Mouse (Mus musculus) cerebellum, adult 11-12 months (tissue): ENCODE results near the gene Kcnt1.

Source experiments
- DNase-seq: peaks from one replicate; pipeline ENCODE4 v3.0.0; 2022

The Kcnt1 gene

DNA sequence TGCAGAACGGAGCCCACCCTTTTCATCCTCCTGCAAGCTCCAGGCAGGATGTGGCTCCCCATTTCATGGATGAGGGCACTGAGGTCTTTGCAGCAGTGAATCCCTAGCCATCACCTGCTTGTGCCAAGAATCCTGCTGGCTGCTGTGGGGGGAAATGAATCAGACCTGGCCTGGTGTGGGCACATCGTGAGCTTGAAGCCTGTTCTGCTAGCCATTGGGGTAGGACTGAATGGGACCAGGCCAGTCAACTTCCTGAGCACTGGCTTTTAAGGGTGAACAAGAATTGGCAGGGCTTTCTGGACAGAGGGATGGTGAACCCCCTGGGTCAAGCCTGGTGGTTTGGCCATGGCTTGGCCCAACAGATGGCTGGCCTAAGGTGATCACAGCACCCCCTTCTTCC lies 15.0 kb downstream of the Kcnt1 start:
- peak; percentile 86 for DNase-seq

DNA sequence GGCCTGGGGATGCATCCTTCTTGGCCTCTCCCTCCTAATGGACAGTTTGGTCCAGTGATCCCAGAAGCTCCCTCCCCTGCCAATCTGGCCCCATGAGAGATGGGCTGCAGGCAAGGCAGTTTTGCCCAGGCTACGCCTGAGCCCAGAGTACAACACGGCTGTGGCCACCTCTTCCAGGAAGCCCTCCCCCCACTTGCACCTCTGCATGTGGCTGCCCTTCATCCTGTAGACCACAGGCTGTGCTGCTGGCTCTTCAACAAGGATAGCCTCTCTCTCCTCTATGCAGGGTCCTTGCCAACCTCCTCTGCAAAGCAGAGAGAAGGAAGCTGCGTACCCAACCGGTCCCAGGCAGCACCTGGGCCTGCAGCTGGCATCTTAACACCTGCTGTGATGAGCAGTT lies 15.5 kb downstream of the Kcnt1 start:
- DNase-seq = peak; percentile 73

DNA sequence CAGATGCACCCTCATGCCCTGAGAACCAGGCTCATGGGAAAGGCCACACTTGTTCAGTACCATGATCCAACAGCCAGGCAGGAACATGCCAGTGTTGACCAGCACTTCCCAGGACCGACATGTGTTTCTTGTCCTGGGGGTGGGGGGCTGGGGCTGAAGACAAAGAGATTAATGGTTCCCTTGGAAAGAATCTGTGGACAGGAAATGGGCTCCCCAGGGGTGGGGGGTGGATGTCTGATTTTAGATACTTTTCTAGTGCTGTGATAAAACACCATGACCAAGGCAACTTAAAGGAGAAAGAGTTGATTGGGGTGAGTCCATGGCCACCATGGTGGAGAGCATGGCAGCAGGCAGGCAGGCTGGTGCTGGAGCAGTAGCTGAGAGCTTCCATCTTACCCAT lies 18.7 kb downstream of the Kcnt1 start:
- DNase-seq = no peak

DNA sequence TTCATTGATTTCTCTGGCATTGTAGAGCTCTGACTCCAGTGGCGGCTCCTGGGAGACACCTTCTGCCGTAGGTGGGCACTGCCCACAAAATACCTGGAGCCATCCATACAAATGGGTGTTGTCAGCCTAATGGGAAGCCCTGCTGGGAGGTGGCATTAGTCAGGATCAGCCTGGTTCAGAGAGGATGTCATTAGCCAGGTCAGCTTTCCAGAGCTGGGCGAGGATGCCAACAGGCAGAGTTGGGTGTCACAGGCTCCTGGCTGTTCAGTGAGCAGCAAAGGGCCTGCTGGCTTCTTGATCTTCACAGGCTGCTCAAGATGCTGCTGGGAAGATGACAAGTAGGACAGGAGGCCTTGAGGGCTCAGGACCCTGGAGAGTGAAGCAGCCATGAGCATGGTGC lies 21.2 kb downstream of the Kcnt1 start:
- DNase-seq = no peak

DNA sequence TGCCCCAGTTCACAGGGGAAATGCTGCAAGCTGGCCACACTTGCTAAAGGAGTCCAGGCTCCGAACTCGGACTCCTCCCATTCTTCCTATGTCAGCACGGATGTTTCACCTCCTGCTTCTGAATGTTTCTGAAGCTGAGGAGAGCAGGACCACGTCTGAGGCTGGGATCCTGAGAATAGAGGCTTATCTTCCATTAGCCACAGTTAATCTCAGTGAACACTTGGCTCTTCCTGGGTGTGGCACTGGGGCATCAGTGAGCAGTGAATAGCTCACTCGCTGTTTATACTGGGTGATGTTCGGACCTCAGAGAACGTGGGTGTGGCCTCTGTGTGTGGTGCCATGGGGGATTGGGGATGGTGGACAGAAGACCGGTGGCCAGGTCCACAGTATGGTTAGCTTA lies 23.7 kb downstream of the Kcnt1 start:
- DNase-seq = no peak

DNA sequence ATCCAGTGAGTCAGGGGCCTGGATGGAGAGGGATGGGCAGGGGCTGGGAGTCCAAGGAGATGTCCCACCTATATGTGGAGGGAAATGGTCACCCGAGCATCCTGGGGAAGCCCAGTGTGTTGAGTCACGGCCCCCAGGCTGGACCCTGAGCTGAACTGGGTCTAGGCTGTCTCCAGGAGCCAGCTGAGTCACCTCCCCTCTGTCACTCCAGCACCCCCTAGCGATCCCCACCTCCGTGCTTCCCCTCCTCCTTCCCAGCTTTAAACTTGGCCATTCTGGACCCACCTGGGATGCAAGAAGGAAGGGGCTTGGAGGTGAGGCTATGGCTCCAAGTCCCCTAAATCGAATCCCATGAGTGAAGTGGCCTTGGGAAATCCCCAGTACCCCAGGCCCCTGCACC lies 24.6 kb downstream of the Kcnt1 start:
- DNase-seq = no peak

DNA sequence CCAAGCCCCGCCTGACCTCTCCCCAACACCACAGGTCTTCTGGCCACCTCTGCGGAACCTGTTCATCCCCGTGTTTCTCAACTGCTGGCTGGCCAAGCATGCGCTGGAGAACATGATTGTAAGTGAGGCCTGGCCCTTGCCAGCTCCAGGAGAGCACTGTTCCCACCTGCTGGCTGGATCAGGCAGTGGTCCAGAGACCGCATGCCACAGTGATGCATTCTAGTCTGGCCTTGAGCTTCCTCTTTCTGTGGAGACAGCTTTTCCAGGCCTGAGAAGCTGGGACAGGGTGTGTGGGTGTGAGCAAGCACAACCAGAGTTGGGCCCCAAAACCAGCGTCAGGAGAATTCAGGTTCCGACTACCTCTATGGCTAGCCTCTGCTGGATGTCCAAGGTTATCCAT lies 28.9 kb downstream of the Kcnt1 start:
- peak; percentile 76 for DNase-seq

DNA sequence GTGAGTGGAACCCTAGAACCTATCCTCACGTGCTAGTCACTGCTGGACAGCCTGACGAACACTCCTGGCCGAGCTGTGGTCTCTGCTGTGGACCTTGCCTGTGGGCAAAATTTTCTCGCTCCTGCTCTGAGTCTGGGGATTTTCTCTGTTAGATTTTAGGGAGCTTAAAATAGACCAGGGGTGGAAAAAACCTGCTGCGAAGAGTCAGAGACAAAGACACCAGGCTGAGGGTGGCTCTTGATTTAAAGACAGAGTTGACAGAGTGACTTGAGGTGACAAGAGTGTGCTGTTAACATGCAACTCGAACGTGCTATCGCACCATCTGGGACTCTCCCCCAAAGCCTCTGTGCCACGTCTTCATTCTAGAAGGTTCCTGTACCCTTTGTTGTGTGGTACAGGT lies 35.4 kb downstream of the Kcnt1 start:
- DNase-seq = no peak

DNA sequence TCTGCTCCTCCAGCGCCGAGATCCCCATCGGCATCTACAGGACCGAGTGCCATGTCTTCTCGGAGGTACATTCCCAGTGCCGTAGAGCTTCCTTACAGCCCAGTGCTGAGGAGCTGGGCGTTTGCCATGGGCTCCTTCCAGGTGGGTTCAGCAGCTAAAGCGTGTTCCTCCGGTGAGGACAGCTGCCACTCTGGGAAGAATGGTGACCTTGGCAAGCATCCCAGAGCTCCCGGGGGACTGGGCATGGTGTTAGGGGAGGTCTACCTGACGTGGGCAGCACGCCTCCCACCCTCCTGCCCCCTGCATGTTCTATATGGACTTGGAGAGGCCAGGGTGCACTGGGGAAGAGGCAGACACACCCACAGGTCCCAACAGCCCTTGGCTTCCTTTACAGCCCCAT lies 46.3 kb downstream of the Kcnt1 start:
- DNase-seq = no peak

DNA sequence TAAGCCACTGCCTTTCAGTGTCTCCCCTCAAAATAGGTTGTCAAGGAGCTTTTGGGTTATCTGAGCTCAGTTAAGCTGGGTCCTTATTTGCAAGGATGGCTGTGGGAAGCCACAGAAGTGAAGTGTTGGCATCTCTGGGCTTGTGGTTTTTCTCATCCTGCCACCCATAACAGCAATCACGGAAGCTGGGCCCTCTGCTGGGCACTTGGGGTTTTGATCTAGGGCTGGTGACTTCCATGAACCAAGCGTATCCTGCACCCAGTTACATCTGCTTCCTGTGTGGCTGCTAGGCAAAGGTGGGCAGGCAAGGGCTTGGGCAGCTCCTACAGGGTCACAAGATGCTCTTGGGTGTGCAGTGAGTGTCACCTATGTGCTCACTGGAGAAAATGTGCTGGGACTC lies 49.7 kb downstream of the Kcnt1 start:
- no peak for DNase-seq

DNA sequence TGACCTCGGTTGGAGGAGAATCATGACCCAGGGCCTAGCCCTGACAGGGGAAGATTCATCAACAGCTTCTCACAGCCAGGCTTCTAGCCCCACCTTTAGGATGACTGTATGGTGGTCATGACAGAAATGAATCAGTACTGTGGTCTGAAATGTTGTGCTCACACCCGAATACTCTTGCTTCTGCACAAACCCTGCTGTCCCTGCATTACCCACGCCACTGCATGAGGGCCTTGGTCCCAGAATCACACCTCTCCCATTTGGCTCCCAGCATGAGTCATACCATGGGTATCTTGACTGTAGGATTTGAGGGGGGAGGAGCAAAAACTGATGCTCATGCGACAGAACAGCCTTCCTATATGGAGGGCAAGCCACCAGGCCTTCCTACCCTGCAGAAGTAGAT lies 50.7 kb downstream of the Kcnt1 start:
- DNase-seq = no peak

DNA sequence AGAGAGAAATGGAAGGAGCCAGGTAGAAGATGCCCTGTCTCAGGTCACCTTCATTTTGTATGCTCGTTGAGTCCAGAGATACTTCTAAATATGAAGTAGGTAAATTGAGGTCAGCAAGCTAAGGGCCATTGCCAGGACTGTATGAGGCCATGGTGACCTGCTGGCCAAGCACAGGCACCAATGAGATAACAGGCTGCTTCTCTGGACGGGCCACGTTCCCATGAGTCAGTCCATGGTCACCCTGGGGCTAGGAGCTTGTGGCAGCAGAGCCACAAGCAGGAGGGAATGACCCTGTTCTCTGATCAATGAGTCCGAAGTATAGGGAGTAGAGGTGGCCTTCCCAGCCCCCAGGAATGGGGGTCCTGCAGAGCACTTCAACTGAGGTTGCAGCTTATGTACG lies 51.3 kb downstream of the Kcnt1 start:
- DNase-seq = no peak

DNA sequence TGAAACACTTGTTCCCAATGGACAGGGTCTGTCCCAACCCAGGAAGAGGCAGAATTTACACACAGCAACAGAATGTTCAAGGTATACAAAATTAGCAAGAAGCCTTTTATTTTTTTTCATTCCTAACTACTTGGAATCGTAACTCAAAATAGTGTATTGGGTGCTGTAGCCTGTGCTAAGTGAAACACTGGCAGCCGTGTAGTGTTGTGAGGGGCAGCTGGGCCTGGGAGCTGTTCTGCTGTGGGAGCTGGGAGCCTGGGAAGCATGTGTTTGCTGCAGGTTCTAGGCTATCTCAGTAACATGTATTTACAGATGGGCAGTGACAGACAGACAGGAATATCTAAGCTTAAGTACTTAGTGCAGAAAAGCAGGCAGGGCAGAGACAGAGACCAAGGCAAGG lies 54.9 kb downstream of the Kcnt1 start:
- DNase-seq = no peak

DNA sequence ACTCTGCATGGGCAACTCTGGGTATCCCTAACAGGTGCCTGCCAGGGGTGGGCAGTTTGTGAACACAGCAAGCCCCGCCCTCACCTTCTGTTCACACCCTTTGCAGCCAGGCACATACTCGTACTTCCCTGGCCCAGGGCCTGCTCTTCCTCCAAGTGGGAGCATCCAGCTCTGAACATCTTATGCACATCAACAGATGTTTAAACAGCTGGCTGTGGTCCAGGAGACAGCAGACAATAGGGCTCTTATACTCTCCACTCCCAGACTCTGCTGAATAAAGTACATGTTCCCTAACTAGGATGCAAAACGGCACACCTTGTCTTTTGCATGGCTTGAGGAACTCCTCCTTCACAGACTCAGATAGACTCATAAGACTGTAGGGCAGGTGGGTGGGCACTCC lies 56.4 kb downstream of the Kcnt1 start:
- DNase-seq = peak; percentile 60

DNA sequence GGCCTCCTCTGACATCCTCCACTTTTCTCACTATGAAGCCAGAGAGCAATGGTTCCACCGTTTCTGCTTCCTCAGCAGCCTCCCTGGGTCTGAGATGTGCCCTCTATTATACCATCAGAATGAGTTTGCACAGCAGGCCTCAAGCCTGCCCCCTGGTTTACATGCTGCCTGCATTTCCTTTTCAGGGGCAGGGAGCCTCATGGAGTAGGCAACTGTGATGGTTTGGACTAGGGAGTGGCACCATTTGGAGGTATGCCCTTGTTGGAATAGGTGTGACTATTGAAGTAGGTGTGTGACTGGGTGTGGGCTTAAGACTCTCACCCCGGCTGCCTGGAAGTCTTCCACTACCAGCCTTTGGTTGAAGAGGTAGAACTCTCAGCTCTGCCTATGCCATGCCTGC lies 60.3 kb downstream of the Kcnt1 start:
- no peak for DNase-seq

DNA sequence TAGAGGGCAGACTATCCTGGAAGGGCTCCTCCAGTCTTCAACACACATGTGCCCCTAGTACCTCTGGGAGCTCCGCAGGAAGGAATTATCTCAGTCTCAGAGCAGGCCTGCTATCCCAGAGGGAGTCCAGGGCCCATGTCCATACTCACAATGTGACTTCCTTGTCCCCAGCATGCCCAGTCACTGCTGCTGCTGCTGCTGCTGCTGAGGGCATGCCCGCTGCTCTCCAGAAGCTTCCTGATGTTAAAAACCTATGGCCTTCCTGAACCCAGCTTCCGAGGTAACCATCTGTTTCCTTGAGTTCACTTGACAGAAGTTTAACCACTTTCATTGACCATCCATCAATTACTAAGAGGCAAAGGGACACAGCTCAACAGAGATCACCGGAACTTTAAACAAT lies 61.4 kb downstream of the Kcnt1 start:
- no peak for DNase-seq

DNA sequence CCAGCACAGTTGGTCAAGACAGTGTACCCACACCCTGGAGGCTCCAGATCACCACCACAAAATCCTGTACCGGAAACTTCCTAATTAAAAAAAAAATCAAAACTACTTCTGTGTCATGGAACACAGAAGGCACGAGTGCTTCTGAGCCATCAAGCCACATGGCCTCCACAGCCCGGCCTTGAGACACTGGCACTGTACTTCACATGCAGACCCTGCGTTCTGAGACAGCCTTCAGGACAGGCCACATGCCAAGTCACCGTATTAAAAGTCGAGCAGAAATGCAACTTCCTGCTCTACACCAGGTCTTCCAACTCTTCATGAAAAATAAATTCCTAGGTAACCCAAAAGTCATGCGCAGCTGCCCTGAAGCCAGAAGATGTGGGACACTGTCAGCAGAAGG lies 64.3 kb downstream of the Kcnt1 start:
- DNase-seq = no peak

DNA sequence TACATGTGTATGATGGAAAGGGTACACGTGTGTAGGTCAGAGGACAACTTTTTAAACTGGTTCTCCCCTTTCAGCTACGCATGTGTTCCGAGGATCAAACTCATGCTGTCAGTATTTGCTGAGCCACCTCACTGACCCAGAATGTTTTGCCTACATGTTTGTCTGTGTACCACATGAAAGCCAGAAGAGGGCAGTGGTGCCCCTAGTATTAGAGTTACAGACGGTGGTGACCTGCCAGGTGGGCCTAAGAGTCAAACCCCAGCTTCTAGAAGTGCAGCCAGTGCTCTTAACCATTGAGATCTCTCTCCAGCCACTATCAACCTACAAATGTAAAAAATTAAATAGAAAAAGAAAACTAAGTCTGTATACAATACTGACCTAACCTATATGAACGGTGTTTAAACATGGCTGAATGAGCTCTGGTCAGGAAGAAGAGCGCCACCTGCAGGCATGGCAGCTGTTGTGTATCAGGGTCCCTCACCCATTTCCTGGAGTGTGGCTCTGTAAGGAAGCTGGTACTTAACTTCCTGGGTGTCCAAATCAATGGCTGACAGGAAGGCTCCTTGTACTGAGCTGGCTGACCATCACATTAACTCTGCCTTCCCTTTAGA lies 67.8 kb downstream of the Kcnt1 start:
- DNase-seq = no peak

DNA sequence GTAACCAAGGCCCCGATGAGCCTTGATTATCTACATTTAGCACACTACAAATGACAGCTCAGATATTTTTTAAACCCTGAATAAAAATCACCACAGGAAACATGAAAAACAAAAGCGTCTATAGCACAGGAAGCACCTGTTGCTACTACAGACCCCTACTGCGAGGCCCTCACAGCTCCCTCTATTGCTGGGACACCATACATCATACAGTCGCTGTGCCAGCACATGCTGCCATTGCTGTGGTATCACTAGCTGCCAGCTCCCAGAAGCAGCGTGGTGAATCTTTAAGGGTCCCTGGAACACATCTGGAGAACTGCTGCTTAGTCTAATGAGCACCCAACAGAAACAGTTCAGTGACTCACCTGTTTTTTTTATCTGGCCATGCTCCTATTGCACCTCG lies 77.0 kb downstream of the Kcnt1 start:
- no peak for DNase-seq

DNA sequence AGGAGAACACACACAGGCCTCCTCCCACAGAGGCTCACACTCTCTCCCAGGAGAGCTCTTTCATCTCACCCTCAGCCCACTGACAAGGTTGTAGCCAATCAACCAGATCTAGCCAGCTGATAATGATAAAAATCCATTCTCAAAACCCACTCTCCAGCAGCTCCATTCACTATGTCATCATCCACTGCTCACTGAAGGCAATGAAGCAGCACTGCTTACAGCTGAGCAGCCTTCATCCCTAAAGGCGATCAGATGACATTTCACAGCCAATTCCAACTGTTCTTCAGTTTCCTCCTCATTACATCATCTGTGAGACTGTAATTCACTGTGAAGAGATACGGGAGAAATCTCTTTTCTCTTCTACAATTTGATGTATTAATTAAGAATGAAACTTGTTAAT lies 80.3 kb downstream of the Kcnt1 start:
- DNase-seq = no peak

DNA sequence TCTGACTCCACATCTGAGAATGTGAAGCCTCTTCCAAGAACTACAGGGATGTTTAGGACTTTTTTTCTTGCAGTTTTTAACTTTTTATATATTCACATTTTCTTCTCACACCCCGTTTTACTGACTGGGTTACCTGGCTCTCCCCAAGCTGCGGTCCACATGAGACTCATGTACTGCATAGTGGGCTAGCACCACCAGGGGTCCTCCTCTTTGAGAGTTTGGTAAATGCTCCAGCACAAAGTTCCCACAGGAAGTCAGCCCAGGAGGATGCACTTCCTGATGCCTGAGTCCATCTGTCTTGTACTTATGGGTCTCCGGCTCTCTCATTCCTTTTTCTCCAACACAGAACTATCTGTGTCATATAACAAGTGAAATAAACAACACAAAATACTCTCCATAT lies 84.4 kb downstream of the Kcnt1 start:
- no peak for DNase-seq

DNA sequence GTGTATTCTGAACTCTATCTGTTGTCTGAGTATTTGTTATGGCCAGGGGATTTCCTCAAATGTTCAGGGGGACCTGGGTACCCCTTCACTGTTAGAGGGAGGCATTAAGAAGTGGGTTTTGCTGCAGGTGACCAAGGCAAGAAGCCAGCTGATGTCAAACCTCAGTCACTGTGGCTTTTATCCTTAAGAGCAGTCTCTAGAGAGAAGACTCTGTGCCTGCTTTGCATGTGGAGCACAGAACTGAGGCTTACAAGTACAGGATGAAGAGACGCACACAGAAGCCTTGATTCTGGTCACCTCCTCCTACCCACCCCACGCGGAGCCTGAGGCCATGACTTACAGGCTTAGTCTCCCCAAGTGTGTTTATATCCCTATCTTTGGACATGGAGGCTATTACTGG lies 85.8 kb downstream of the Kcnt1 start:
- no peak for DNase-seq
